Mouse (Mus musculus): ENCODE data around the gene AU021092. TPM values are rescaled to one million over a fixed set of nuclear protein-coding genes. Genes with fewer than 3 reads are reported as not detected.
A peak's percentile ranks its signal among the peaks of the same experiment; 100 is the strongest.

Gene AU021092
- polyA plus RNA-seq, 2 experiments, result 0.57 to 0.85 TPM

DNA sequence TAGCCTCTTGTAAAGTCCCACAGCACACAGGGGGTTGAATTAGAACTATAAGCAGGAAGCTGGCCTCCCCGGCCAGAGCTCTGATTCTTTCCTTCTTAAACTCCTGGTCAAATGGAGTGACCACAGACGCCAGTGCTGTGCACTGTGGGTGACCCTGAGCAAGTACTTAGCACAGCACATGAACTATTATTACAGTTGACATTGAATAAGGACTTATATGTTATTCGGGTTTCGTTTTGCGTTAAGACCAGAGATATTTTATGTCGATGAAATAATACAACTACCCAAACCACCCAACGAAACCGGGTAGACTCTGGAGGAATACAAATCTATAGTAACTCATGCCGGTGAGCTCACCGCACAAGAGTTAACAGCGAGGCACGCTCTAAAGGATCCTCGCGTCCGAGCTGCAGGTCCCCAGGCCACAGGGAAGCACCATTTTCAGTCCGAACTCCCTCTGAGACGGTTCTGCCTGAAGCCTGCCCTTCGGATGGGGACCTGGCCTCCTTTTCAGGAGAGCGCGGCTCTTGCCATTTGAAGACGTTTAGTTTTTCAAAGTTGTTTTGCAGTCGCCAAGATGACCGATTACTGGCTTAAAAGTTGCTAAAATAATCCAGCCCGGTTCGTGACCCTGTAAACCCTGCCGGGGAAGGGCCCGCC lies 33.1 kb upstream of the AU021092 start:
- H3K27me3 ChIP-seq (ENCODE audit: control insufficient read depth, insufficient read depth, low read length), result no peaks in the 10 kb centered on the region
- H3K9me3 ChIP-seq (ENCODE audit: control insufficient read depth, low read length), result no peaks in the 10 kb centered on the region
- H3K27ac ChIP-seq, result no peak overlapping the region; the same call in 1 of the 2 replicates
- peak overlapping the region; percentile 82 for H3K4me2 ChIP-seq (ENCODE audit: low read depth)
- peak in 1 of 3 experiments; percentile 10 for DNase-seq (ENCODE audit: low read depth in 3 of 3, low spot score in 3 of 3)
- TF ChIP-seq EP300 (IDR thresholded peaks at IDR 0.05; ENCODE audit: low read depth) (no peak), CTCF (IDR thresholded peaks at IDR 0.05; ENCODE audit: low read depth) (no peak)
- H3K4me1 ChIP-seq (replicated peaks; ENCODE audit: control insufficient read depth in 2 of 2, insufficient read depth in 2 of 2, low read length in 1 of 2), result peaks cover 7 to 14% of the 10 kb centered on the region in 2 experiments
- peak overlapping the region; percentile 65 for H3K9ac ChIP-seq (replicated peaks)
- under 1% methylated on average over 27 of the region's 27 CpGs for WGBS (ENCODE audit: insufficient replicate concordance)
- H3K4me3 ChIP-seq (ENCODE audit: insufficient read depth in 1 of 2, low read depth in 2 of 2, low read length in 2 of 2), result peak overlapping the region; percentile 74 to 76
- no peaks in the 10 kb centered on the region for H3K36me3 ChIP-seq (replicated peaks; ENCODE audit: control insufficient read depth, insufficient read depth, low read depth)
- ATAC-seq (ENCODE audit: insufficient read depth), result peak; percentile 16

DNA sequence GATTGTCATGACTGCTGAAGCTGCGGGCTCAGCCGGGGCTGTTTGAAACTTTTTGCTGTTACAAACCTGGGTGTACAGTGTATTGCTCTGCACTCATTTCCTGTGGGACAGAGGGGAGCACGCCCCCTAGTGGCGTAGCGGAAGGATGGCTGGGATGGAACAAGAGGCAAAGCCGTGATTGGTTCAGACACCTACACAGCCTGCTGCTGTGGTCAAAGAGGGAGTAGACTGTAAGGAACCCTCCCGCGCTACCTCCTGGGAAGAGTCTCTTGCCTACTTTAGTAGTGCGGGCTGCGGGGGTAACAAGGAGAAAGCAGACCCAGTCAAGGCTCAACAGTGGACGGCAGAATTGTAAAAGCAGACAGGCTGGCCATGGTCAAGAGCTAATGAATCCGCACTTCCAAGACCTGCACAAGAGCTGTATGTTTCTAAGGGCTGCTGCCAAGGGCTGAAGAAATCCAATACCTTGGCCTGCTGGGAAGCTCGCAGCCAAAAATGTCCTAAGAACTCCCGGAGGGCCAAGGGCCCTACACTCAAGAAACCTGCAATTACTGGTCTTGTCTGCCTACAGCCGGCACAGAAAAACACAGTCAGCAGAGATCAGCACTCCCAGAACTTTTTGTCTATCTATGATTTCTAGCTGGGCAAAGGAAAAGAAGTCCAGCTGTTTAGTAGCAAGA lies 32.4 kb upstream of the AU021092 start:
- no peaks in the 10 kb centered on the region for H3K9me3 ChIP-seq (ENCODE audit: control insufficient read depth, low read length)
- WGBS (ENCODE audit: insufficient replicate concordance), result 3% methylated on average over 15 of the region's 15 CpGs
- TF ChIP-seq CTCF (IDR thresholded peaks at IDR 0.05; ENCODE audit: low read depth) (peak; percentile 99), EP300 (IDR thresholded peaks at IDR 0.05; ENCODE audit: low read depth) (no peak)
- peaks cover 7 to 14% of the 10 kb centered on the region in 2 experiments for H3K4me1 ChIP-seq (replicated peaks; ENCODE audit: control insufficient read depth in 2 of 2, insufficient read depth in 2 of 2, low read length in 1 of 2)
- H3K27ac ChIP-seq, result no peak overlapping the region; the same call in 1 of the 2 replicates
- DNase-seq (ENCODE audit: low read depth in 3 of 3, low spot score in 3 of 3), result peak; percentile 65 to 70 (median 68)
- peak overlapping the region; percentile 74 to 76 for H3K4me3 ChIP-seq (ENCODE audit: insufficient read depth in 1 of 2, low read depth in 2 of 2, low read length in 2 of 2)
- H3K4me2 ChIP-seq (ENCODE audit: low read depth), result peak overlapping the region; percentile 82
- no peaks in the 10 kb centered on the region for H3K36me3 ChIP-seq (replicated peaks; ENCODE audit: control insufficient read depth, insufficient read depth, low read depth)
- peak overlapping the region; percentile 65 for H3K9ac ChIP-seq (replicated peaks)
- peak; percentile 60 for ATAC-seq (ENCODE audit: insufficient read depth)
- no peaks in the 10 kb centered on the region for H3K27me3 ChIP-seq (ENCODE audit: control insufficient read depth, insufficient read depth, low read length)

DNA sequence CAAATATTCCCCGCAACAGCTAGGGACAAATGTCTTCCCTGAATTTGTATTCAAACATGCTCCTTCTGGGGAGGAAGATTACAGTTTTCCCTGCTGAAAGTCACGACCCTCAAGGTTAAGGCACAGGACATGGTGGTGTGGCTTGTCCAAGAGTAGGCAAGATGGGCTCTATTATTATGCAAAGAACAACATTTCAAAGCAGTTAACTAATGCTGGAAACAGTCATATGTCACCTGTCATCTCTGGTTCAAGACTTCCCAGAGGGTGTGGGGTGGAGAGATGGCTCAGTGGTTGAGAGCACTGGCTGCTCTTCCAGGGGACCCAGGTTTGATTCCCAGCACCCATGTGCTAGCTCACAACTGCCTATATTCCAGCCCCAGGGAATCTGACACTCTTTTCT lies 30.2 kb upstream of the AU021092 start:
- H3K9me3 ChIP-seq (ENCODE audit: control insufficient read depth, low read length), result no peaks in the 10 kb centered on the region
- no peak overlapping the region for H3K27ac ChIP-seq
- no peak for DNase-seq (ENCODE audit: low read depth in 3 of 3, low spot score in 3 of 3)
- TF ChIP-seq CTCF (IDR thresholded peaks at IDR 0.05; ENCODE audit: low read depth) (no peak), EP300 (IDR thresholded peaks at IDR 0.05; ENCODE audit: low read depth) (no peak)
- H3K9ac ChIP-seq (replicated peaks), result no peak overlapping the region
- H3K4me2 ChIP-seq (ENCODE audit: low read depth), result no peak overlapping the region
- H3K4me3 ChIP-seq (ENCODE audit: insufficient read depth in 1 of 2, low read depth in 2 of 2, low read length in 2 of 2), result no peak overlapping the region
- peaks cover 6% of the 10 kb centered on the region for H3K36me3 ChIP-seq (replicated peaks; ENCODE audit: control insufficient read depth, insufficient read depth, low read depth)
- H3K4me1 ChIP-seq (replicated peaks; ENCODE audit: control insufficient read depth in 2 of 2, insufficient read depth in 2 of 2, low read length in 1 of 2), result peaks cover 7 to 14% of the 10 kb centered on the region in 2 experiments
- H3K27me3 ChIP-seq (ENCODE audit: control insufficient read depth, insufficient read depth, low read length), result no peaks in the 10 kb centered on the region
- WGBS (ENCODE audit: insufficient replicate concordance), result 61% methylated on average over 2 of the region's 2 CpGs
- ATAC-seq (ENCODE audit: insufficient read depth), result no peak

DNA sequence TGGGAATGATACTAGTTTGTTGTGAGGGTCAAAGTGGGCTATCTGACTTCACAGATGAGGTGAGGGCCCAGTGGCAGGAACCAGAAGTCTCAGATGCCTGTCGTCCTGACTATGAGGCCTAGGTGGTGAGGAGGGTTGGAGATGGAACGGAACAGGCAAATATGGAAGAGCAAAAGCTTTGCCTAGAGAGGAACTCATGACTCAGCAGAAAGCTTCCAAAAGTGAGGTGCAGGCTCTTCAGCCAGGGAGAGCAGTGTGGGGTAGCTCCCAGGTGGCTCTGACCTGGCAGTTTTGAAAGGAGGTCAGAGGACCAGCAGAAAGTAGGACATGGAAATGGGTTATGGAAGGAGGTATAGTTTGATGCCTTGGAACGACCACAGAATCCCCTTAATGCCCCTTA lies 28.8 kb upstream of the AU021092 start:
- 67% methylated on average over 3 of the region's 3 CpGs for WGBS (ENCODE audit: insufficient replicate concordance)

DNA sequence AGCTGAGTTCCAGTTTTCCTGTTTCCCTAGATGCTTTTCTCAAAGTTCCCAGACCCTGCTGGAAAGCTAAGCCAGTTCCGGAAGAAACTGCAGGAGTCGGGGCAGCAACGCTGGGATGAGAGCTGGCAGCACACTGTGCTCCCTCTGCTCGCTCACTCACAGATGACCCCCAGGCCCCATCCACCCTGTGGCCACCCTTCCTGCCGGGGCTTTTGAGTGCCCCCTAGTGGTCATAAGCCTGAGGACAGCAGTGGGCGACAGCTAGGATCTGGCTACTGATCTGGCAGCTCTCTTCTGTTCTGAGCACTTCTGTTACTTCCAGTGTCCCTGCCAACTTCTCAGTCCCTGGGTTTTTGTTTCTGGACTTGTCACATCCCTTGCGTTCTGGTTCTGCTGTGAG lies 22.3 kb upstream of the AU021092 start:
- Histone ChIP-seq H3K27me3 (ENCODE audit: control insufficient read depth, insufficient read depth, low read length) (no peaks in the 10 kb centered on the region), H3K36me3 (replicated peaks; ENCODE audit: control insufficient read depth, insufficient read depth, low read depth) (peaks cover 8% of the 10 kb centered on the region), H3K9me3 (ENCODE audit: control insufficient read depth, low read length) (no peaks in the 10 kb centered on the region), H3K27ac (no peak overlapping the region), H3K4me1 (replicated peaks; ENCODE audit: control insufficient read depth in 2 of 2, insufficient read depth in 2 of 2, low read length in 1 of 2) (no peaks in the 10 kb centered on the region), H3K9ac (replicated peaks) (no peak overlapping the region), H3K4me3 (ENCODE audit: insufficient read depth in 1 of 2, low read depth in 2 of 2, low read length in 2 of 2) (no peak overlapping the region), H3K4me2 (ENCODE audit: low read depth) (no peak overlapping the region)
- ATAC-seq (ENCODE audit: insufficient read depth) (peak; percentile 47; the same call in 1 of the 2 replicates), DNase-seq (ENCODE audit: low read depth in 3 of 3, low spot score in 3 of 3) (peak in 1 of 3 experiments; percentile 28)
- peak; percentile 94 for TF ChIP-seq CTCF (IDR thresholded peaks at IDR 0.05; ENCODE audit: low read depth)
- TF ChIP-seq EP300 (IDR thresholded peaks at IDR 0.05; ENCODE audit: low read depth), result no peak
- WGBS (ENCODE audit: insufficient replicate concordance), result 47% methylated on average over 7 of the region's 7 CpGs

More for the DNA sequence above, 28.8 kb upstream of the AU021092 start:
- Histone ChIP-seq H3K9me3 (ENCODE audit: control insufficient read depth, low read length) (no peaks in the 10 kb centered on the region), H3K4me3 (ENCODE audit: insufficient read depth in 1 of 2, low read depth in 2 of 2, low read length in 2 of 2) (no peak overlapping the region), H3K27me3 (ENCODE audit: control insufficient read depth, insufficient read depth, low read length) (no peaks in the 10 kb centered on the region), H3K36me3 (replicated peaks; ENCODE audit: control insufficient read depth, insufficient read depth, low read depth) (peaks cover 6% of the 10 kb centered on the region), H3K4me1 (replicated peaks; ENCODE audit: control insufficient read depth in 2 of 2, insufficient read depth in 2 of 2, low read length in 1 of 2) (peaks cover 4 to 14% of the 10 kb centered on the region in 2 experiments), H3K27ac (no peak overlapping the region), H3K4me2 (ENCODE audit: low read depth) (no peak overlapping the region), H3K9ac (replicated peaks) (no peak overlapping the region)
- ATAC-seq (ENCODE audit: insufficient read depth), result no peak
- no peak for DNase-seq (ENCODE audit: low read depth in 3 of 3, low spot score in 3 of 3)
- no peak for TF ChIP-seq CTCF (IDR thresholded peaks at IDR 0.05; ENCODE audit: low read depth)
- TF ChIP-seq EP300 (IDR thresholded peaks at IDR 0.05; ENCODE audit: low read depth), result no peak
